Mouse (Mus musculus) B cell, adult 62 days (primary cell): ENCODE results near the gene Hbs1l. TPM values are rescaled to one million over a fixed set of nuclear protein-coding genes. Genes with fewer than 3 reads are reported as not detected.

ENCODE experiments used
- total RNA-seq: library from RNA; stranded (reverse); gene quantifications from 4 replicates; pipeline ENCODE4 v1.2.4, GENCODE M21; 2023

Gene Hbs1l
- total RNA-seq, result 88.2 to 98.9 TPM (median 94.7 TPM) in 4 replicates

GRCm38 (mm10) chr10:21295759-21296621 lies at the start of gene Hbs1l:
Gene Hbs1l (plus strand): TSS chr10:21295979.

DNA sequence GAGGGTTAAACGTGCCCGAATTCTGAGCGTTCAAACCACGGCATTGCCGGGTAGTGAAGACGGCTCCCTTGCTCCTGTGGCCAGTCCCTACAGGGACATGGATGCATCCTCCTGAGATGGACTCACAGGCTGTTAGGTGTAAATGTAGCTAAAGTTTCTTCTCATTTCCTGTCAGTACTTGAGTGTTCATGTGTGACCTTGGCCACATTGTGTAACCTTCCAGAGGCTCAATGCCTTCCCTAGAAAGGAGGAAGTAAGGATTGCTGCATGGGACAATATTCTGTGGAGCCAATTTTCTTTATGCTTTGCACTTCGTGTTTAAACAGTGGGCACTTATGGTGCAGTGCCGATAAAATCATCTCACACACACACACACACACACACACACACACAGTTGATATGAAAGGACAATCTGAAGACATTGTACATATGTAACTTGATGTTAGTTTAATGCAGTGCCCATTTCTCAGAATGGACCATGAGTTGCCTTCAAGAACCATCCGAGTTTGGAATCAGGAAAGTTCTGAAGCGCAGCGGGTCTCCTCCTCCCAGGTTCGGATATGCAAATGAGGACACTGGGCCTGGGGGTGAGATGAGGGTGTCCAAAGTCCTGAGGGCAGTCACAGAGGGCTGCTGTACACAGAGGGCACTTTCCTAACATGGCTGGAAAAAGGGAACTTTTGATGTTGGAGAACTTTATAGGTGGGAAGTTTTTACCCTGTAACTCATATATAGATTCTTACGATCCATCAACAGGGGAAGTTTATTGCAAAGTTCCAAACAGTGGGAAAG lies 81.1 kb downstream of the Hbs1l start, which contains the start of gene Aldh8a1:
Aldh8a1 (plus strand) TSS at position 610 of the 792 bp plus-strand sequence.

Other genes starting within 250 kb of the Hbs1l start
- gene Myb, start 135.0 kb upstream of the Hbs1l start, total RNA-seq, result 19.9 to 28.8 TPM (median 22.1 TPM) in 4 replicates
- gene Aldh8a1, start 81.3 kb downstream of the Hbs1l start, total RNA-seq, result not detected in 4 replicates